ENCODE assay signal across 9 mouse cellular contexts in the genomic region with DNA sequence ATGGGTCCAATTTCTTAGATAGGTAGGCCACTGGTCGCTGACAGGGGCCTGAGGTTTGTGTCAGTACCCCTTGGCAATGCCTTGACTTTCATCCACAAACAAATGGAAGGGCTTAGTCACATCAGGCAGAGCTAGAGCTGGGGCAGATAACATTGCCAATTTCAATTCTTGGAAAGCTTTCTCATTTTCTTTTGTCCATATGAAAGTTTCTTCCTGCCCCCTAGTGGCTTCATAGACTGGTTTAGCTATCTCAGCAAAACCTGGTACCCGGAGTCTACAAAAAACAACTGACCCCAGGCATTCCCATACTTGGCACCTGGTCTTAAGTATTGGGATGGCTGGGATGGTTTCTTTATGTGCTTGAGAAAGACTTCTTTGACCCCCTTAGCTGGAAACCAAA.
A peak's percentile ranks its signal among the peaks of the same experiment; 100 is the strongest.
DNase-seq lines count a peak whose midpoint lies in the region; ATAC-seq and TF ChIP-seq lines count a peak whose summit lies in the region.
"Had no signal": no experiment of that assay in that cellular context is flagged by ENCODE, and none has a peak within 500 bp of the region (broad histone marks: within the 10 kb centered on the region; RNA-seq: fewer than 3 reads in every experiment).

No protein-coding gene starts in this region.

- peak; percentile 33; the same call in 1 of the 2 replicates for TF ChIP-seq CTCF in gastrocnemius, adult 2 months (IDR thresholded peaks at IDR 0.05)

- DNase-seq in gastrocnemius, adult 2 months = no peak
- no peak for DNase-seq in gastrocnemius, adult 18-20 months (ENCODE audit: low spot score)
- peak; percentile 47 for DNase-seq in right cerebral cortex, adult 18-20 months
- DNase-seq in right cerebral cortex, postnatal 4 days = no peak
- peak; percentile 64 for DNase-seq in embryo, embryonic 11 days
- peak; percentile 12 for DNase-seq in retina, postnatal 1 day
- no peak for DNase-seq in gastrocnemius, postnatal 36 days

- intact Hi-C loops in gastrocnemius, adult 2 months (cut with DNase I) = no loop called here
- intact Hi-C loops in gastrocnemius, postnatal 36 days (cut with DNase I) = loop anchor here (5.0 kb wide), 1 partner anchor 88 kb away; no protein-coding TSS in a partner anchor

- H3K4me3 ChIP-seq in gastrocnemius, adult 2 months = no peak overlapping the region
- H3K4me3 ChIP-seq: myocyte had no signal

- no peak for ATAC-seq in activated CD4-positive, CD25-positive, alpha-beta regulatory T cell, adult 4 months

- no peak overlapping the region for H3K27ac ChIP-seq in gastrocnemius, adult 2 months

Comparison
In these comparisons a context has a peak if more than half of its experiments do, and no peak if none do; other contexts are left out.
1. DNase-seq: peak in right cerebral cortex, adult 18-20 months (single experiment), embryo, embryonic 11 days (single experiment) and retina, postnatal 1 day (single experiment); none in gastrocnemius, adult 2 months (single experiment), gastrocnemius, adult 18-20 months (single experiment), right cerebral cortex, postnatal 4 days (single experiment) and gastrocnemius, postnatal 36 days (0 of 2).